Mouse (Mus musculus) MEL (cell line): ENCODE results near the gene Ak5. TPM values are rescaled to one million over a fixed set of nuclear protein-coding genes. Genes with fewer than 3 reads are reported as not detected.

Experiments used
- DNase-seq: peaks from one replicate; pipeline ENCODE4 v3.0.0; 2011; ENCODE audit warnings: low read depth, low spot score
- H3K27ac ChIP-seq: 2 replicates; pipeline ENCODE4 v1.5.1; 2012; ENCODE audit warnings: low read depth, mild to moderate bottlenecking, control low read depth, low read length, moderate library complexity; ENCODE audit not compliant: control insufficient read depth
- H3K27me3 ChIP-seq, 2 experiments: fragments of 150-350 bp in 1 of 2; sonication (generic) in 1 of 2; 2 replicates each; pipeline ENCODE4 v1.6.1; 2012; ENCODE audit warnings: low read length in 2 of 2, mild to moderate bottlenecking in 2 of 2, improper control_type of control experiment in 1 of 2, moderate library complexity in 1 of 2; ENCODE audit not compliant: insufficient read depth in 2 of 2, control insufficient read depth in 1 of 2
- H3K36me3 ChIP-seq, 2 experiments: 2 replicates each; pipeline ENCODE4 v1.6.1; 2012 to 2014; ENCODE audit warnings: low read length in 2 of 2, improper control_type of control experiment in 1 of 2, inconsistent platforms in 1 of 2, mild to moderate bottlenecking in 1 of 2; ENCODE audit not compliant: insufficient read depth in 2 of 2, control insufficient read depth in 1 of 2
- H3K4me1 ChIP-seq, 2 experiments: fragments of 150-350 bp in 1 of 2; sonication (generic) in 1 of 2; 2 replicates each; pipeline ENCODE4 v1.6.1; 2012; ENCODE audit warnings: low read length in 2 of 2, improper control_type of control experiment in 1 of 2, mild to moderate bottlenecking in 1 of 2; ENCODE audit not compliant: insufficient read depth in 2 of 2, control insufficient read depth in 1 of 2
- H3K4me3 ChIP-seq, 2 experiments: fragments of 150-350 bp in 1 of 2; sonication (generic) in 1 of 2; 2 replicates each; pipeline ENCODE4 v1.5.1; 2012; ENCODE audit warnings: low read depth in 2 of 2, low read length in 2 of 2, mild to moderate bottlenecking in 2 of 2, moderate library complexity in 2 of 2, control low read depth in 1 of 2, improper control_type of control experiment in 1 of 2; ENCODE audit not compliant: control insufficient read depth in 1 of 2, insufficient read depth in 1 of 2
- H3K79me2 ChIP-seq: 2 replicates; pipeline ENCODE4 v1.6.1; 2012; ENCODE audit warnings: mild to moderate bottlenecking, low read length, moderate library complexity; ENCODE audit not compliant: control insufficient read depth, poor library complexity, insufficient read depth
- H3K9ac ChIP-seq: 2 replicates; pipeline ENCODE4 v1.6.1; 2012; ENCODE audit warnings: low read depth, mild to moderate bottlenecking, control low read depth, low read length, moderate library complexity; ENCODE audit not compliant: control insufficient read depth, poor library complexity, severe bottlenecking
- H3K9me3 ChIP-seq: fragments of 150-350 bp; sonication (generic); replicated peaks from 2 replicates; pipeline ENCODE4 v1.6.1; 2012; ENCODE audit warnings: mild to moderate bottlenecking, low read length, improper control_type of control experiment, moderate library complexity; ENCODE audit not compliant: insufficient read depth
- BHLHE40 ChIP-seq: IDR thresholded peaks from 2 replicates; pipeline ENCODE4 v1.6.1; 2012; ENCODE audit warnings: low read depth, mild to moderate bottlenecking, inconsistent platforms, low read length, improper control_type of control experiment, borderline replicate concordance
- ELF1 ChIP-seq: IDR thresholded peaks from 2 replicates; pipeline ENCODE4 v1.6.1; 2014; ENCODE audit warnings: low read depth, mild to moderate bottlenecking, inconsistent platforms, low read length, improper control_type of control experiment, moderate library complexity
- GATA1 ChIP-seq: IDR thresholded peaks from 2 replicates; pipeline ENCODE4 v1.6.1; 2011; ENCODE audit warnings: low read depth, low read length, improper control_type of control experiment
- JUND ChIP-seq: IDR thresholded peaks from 2 replicates; pipeline ENCODE4 v1.6.1; 2011; ENCODE audit warnings: low read depth, mild to moderate bottlenecking, improper control_type of control experiment, low read length
- MAFK ChIP-seq: IDR thresholded peaks from 2 replicates; pipeline ENCODE4 v1.6.1; 2011; ENCODE audit warnings: low read depth, mild to moderate bottlenecking, low read length, improper control_type of control experiment, borderline replicate concordance
- MEF2A ChIP-seq: IDR thresholded peaks from 2 replicates; pipeline ENCODE4 v1.6.1; 2014; ENCODE audit warnings: low read depth, mild to moderate bottlenecking, inconsistent platforms, low read length, improper control_type of control experiment; ENCODE audit not compliant: poor library complexity, insufficient replicate concordance, severe bottlenecking; ENCODE audit errors: extremely low read depth
- MXI1 ChIP-seq: IDR thresholded peaks from 2 replicates; pipeline ENCODE4 v1.6.1; 2011; ENCODE audit warnings: mild to moderate bottlenecking, low read depth, low read length, improper control_type of control experiment
- POLR2AphosphoS5 ChIP-seq: IDR thresholded peaks from 2 replicates; pipeline ENCODE4 v1.6.1; 2012; ENCODE audit warnings: low read depth, borderline replicate concordance, mild to moderate bottlenecking, inconsistent platforms, low read length, moderate library complexity, mixed read lengths
- RAD21 ChIP-seq: IDR thresholded peaks from 2 replicates; pipeline ENCODE4 v1.6.1; 2011; ENCODE audit warnings: mild to moderate bottlenecking, low read depth, low read length, improper control_type of control experiment
- SMC3 ChIP-seq: IDR thresholded peaks from 2 replicates; pipeline ENCODE4 v1.6.1; 2011; ENCODE audit warnings: low read depth, low read length, improper control_type of control experiment
- TAL1 ChIP-seq: IDR thresholded peaks from 2 replicates; pipeline ENCODE4 v1.6.1; 2012; ENCODE audit warnings: mild to moderate bottlenecking, inconsistent platforms, low read length, moderate library complexity, mixed read lengths
- TBP ChIP-seq: IDR thresholded peaks from 2 replicates; pipeline ENCODE4 v1.8.0; 2011; ENCODE audit warnings: low read depth, low read length, improper control_type of control experiment
- TCF12 ChIP-seq: IDR thresholded peaks from 2 replicates; pipeline ENCODE4 v1.6.1; 2014; ENCODE audit warnings: low read depth, mild to moderate bottlenecking, inconsistent platforms, low read length, improper control_type of control experiment, moderate library complexity
- USF1 ChIP-seq: IDR thresholded peaks from 2 replicates; pipeline ENCODE4 v1.6.1; 2014; ENCODE audit warnings: low read depth, mild to moderate bottlenecking, inconsistent platforms, low read length, improper control_type of control experiment, moderate library complexity
- ZC3H11A ChIP-seq: IDR thresholded peaks from 2 replicates; pipeline ENCODE4 v1.6.1; 2012; ENCODE audit warnings: low read depth, mild to moderate bottlenecking, inconsistent platforms, low read length, improper control_type of control experiment
- ZKSCAN1 ChIP-seq: IDR thresholded peaks from 2 replicates; pipeline ENCODE4 v1.6.1; 2012; ENCODE audit warnings: low read depth, mild to moderate bottlenecking, inconsistent platforms, low read length, improper control_type of control experiment, moderate library complexity
- ZMIZ1 ChIP-seq: IDR thresholded peaks from 2 replicates; pipeline ENCODE4 v1.6.1; 2012; ENCODE audit warnings: low read depth, mild to moderate bottlenecking, inconsistent platforms, low read length, improper control_type of control experiment, moderate library complexity
- ZNF384 ChIP-seq: IDR thresholded peaks from 2 replicates; pipeline ENCODE4 v1.6.1; 2012; ENCODE audit warnings: low read depth, mild to moderate bottlenecking, inconsistent platforms, low read length, improper control_type of control experiment
- polyA plus RNA-seq, 2 experiments: library from polyadenylated mRNA; stranded (reverse) in 1 of 2; unstranded in 1 of 2; fragments of >175 nt in 1 of 2; fragments of >200 nt in 1 of 2; gene quantifications; 2 replicates each; pipeline versions ENCODE4 v1.2.1 to v1.2.4; 2012; ENCODE audit warnings: low replicate concordance in 2 of 2, low read depth in 1 of 2; ENCODE audit not compliant: insufficient read length in 2 of 2, insufficient read depth in 1 of 2, missing spikeins in 1 of 2
- total RNA-seq: library from RNA; depleted of rRNA; stranded (reverse); fragments of 300-350 nt; gene quantifications from 2 replicates; pipeline ENCODE4 v1.2.3, GENCODE M21; 2012

Gene Ak5
- total and polyA plus RNA-seq, 3 experiments = 0.06 to 0.31 TPM; not detected in 1

DNA sequence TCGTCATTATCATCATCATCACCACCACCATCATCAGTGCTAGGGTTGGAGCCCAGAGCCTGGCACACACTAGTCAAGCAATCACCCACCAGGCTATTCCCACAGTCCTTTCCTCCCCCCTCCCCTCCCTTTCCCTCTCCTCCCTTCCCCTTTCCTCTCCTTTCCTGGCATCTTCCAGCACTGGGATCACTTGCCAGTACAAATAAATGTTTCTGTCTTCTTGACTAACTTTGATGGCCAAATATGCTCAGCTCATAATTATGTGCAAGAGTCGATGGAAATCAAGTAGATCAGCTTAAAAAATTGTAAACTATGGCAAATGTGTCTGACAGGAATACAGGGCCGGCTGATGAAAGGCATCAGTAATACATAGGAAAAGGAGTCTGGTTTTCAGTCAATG lies 123.2 kb downstream of the Ak5 start:
- TF ChIP-seq POLR2AphosphoS5 = no peak
- no peak for TF ChIP-seq MEF2A
- no peak for TF ChIP-seq ZC3H11A
- TF ChIP-seq SMC3 = no peak
- TF ChIP-seq ZNF384 = no peak
- TF ChIP-seq, all 39 proteins: peak for 0
- Histone ChIP-seq H3K4me1 (peaks cover 4 to 8% of the 10 kb centered on the region in 2 experiments; a peak in 3 of 4 replicates), H3K27ac (no peak overlapping the region), H3K4me3 (no peak overlapping the region), H3K36me3 (peaks cover 0 to 5% of the 10 kb centered on the region in 2 experiments; a peak in 2 of 4 replicates), H3K79me2 (no peaks in the 10 kb centered on the region), H3K9ac (no peak overlapping the region), H3K9me3 (no peaks in the 10 kb centered on the region), H3K27me3 (no peaks in the 10 kb centered on the region)
- no peak for DNase-seq

DNA sequence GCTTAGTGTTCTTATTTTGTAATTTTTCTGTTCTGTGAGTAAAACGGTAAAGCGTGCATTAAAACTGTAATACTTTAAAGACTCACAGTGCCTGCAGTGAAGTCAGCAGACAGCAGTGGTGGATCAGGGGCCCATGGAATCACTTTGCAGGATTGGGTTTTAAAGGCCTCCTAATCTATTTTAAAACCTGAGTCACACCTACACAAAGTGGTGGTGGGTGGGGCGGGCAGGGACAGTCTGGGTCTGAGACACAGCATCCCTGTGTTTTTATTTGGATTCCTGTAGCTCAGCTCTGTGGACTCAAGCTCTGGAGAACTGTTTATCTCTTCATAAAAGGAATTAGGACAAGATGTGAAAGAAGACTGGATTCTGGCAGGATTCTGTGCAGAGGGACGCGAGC lies 125.9 kb downstream of the Ak5 start:
- Histone ChIP-seq H3K79me2 (no peaks in the 10 kb centered on the region), H3K27me3 (no peaks in the 10 kb centered on the region), H3K9ac (no peak overlapping the region), H3K4me3 (no peak overlapping the region), H3K4me1 (no peaks in the 10 kb centered on the region), H3K9me3 (no peaks in the 10 kb centered on the region), H3K27ac (no peak overlapping the region), H3K36me3 (no peaks in the 10 kb centered on the region)
- DNase-seq = no peak
- TF ChIP-seq ZNF384 = no peak
- no peak for TF ChIP-seq TBP
- no peak for TF ChIP-seq SMC3
- TF ChIP-seq TCF12 = no peak
- TF ChIP-seq ZKSCAN1 = no peak
- no peak for TF ChIP-seq GATA1
- TF ChIP-seq ZMIZ1 = no peak
- no peak for TF ChIP-seq MEF2A
- no peak for TF ChIP-seq USF1
- TF ChIP-seq MAFK = no peak
- TF ChIP-seq TAL1 = no peak
- no peak for TF ChIP-seq MXI1
- TF ChIP-seq JUND = no peak
- no peak for TF ChIP-seq BHLHE40
- TF ChIP-seq RAD21 = no peak
- TF ChIP-seq ELF1 = no peak
